Mouse (Mus musculus): Measurements from ENCODE around the gene Ski.

The Ski gene

GRCm38 (mm10) chr4:155234371-155235310, 12.2 kb upstream of the Ski start:
- DNase-seq = peak; percentile 46 to 61

DNA sequence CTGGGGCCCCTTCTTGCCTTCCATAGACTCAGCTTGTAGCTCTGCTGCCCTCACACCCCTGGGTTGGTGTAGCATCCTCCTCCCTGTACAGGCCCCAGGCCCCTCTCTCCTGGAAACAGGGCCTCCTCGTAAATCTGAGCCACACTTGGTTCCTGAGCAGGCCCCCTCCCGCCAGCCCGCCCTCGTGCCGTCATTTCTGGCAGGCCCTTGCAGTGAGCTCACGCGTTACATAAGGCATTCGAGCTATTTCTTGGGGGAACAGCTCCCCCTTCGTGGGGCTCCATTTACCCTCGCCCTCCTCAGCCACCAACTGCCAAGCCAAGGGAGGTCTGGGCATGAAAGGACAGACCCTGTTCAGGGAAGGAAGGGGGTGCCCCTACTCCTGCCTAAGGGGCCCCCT, 11.5 kb upstream of the Ski start:
- peak; percentile 83 to 86 for DNase-seq

GRCm38 (mm10) chr4:155228461-155228860, 6.1 kb upstream of the Ski start:
- DNase-seq = no peak

DNA sequence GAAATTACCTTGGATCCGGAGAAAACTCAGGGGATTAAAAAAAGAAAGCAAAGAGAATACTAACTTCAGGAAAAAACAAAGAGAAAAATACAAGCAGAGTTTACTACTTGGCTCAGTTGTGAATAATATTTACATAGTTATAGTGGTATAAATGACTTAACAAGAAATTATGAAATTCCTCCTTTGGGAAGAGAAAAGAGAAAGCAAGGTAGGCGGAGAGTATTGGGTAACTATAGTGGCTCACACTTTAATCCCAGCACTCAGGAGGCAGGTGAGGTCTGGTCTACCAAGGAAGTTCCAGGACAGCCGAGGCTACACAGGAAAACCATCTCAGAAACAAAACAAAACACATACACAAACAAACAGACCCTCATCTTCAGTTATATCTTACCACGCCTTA, 5.6 kb upstream of the Ski start:
- no peak for DNase-seq

GRCm38 (mm10) chr4:155225918-155226317, 3.5 kb upstream of the Ski start:
- no peak for DNase-seq

- DNase-seq = no peak
Observed at GRCm38 (mm10) chr4:155223594-155224528, 1.5 kb upstream of the Ski start.

- DNase-seq = peak; percentile 98 to 99
Observed at GRCm38 (mm10) chr4:155222841-155223593, 625 bp upstream of the Ski start.

DNA sequence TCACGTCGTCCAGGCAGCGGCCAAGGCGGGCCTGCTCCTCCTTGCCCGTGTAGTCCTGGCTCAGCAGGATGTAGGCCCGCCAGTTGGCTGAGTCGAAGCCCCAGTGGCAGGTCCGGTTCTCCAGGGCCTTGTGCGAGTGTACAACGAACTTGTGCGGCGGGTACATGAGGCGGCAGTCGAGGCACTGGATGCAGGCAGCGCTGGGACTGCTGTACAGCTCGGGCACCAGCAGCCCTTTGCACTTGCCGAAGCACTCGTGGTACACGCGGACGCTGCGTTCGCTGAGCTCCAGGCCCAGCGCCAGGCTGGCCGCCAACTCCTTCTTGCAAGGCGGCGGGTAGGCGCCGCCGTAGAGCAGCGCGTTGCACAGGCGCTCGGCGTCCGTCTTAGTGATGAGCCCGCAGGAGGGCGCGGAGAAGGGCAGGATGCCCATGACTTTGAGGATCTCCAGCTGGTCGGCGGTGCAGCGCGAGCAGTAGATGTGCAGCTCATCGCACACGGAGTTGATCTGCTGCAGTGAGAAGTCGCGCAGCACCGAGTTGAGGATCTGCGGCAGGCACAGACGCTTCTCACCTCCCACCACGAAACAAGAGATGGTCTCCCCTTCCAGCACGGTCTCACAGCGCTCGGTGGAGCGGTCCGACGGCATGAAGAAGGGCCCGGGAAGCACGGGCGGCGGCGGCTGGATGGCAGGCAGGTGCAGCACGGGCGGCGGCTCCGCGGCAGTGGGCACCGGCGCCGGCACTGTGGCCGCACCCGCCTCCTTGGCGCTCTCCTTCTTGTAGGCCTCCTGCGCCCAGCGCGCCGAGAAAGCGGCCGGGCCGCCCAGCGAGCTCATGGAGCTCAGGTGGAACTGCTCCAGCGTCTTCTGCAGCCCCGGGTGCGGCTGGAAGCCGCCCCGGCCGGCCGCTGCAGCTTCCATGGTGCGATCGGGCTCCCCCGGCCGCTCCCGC, 517 bp downstream of the Ski start:
- DNase-seq = peak; percentile 78 to 79

DNA sequence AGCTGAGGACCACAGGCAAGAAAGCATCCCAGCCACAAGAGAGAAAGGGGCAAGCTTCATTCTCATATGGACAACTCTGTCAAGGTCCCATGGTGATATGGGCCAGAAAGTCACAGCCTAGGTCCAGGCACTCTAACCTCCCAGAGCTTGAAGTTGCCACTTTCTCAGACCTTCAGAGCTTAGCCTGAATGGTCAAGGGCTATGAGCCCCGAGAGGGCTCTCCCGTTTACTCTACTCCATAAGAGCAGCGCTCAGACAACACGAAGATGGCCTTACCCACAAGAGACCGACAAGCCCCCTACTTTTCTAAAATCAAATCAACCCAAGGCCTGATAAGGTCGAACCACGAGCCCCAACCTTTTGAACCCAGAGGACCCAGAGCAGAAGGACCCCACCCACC, 1.3 kb downstream of the Ski start:
- no peak for DNase-seq

GRCm38 (mm10) chr4:155220213-155221100, 1.9 kb downstream of the Ski start:
- no peak for DNase-seq

- no peak for DNase-seq
Observed at GRCm38 (mm10) chr4:155219271-155220212, 2.9 kb downstream of the Ski start.

GRCm38 (mm10) chr4:155218104-155218732, 4.2 kb downstream of the Ski start:
- DNase-seq = no peak

GRCm38 (mm10) chr4:155217241-155218103, 4.9 kb downstream of the Ski start:
- DNase-seq = peak; percentile 66 to 78

DNA sequence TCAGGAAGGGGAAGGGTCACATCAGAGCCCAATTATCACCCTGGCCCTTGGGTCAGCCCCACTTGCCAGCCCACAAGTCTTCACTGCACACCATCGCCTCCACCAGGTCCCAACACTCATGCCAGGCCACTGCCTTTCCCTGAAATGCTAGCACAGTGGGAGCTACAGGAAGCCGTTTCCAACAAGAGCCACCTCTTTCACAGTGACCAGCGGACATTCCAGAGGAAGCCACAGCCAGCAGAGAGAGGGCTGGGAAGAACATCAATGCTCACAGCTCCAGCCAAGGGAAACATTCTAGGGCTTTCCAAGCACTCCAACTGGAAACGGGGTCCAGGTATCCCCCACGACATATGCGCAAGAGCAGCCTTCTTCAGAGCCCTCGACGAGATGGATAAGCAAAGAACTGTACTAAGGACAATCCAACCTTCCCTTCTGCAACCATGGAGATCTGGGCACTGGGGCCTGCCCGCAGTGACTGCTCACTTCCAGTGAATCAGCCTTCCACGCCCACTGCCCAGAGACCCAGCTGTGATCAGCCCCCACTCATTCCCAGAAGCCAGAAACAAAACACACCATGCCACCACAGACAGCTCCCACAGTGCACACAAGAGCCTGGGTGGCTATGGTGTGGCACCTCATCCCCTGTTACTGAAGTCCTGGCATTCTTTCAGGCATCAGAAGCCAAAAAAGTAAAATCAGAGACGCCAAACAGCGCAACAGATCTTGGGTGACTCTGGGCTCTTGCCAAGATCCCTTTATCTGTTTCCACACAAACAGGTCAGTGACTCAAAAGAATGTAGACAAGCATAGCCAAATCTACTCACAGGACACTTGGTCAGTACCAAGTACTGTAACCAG, 6.4 kb downstream of the Ski start:
- peak; percentile 49 to 64 for DNase-seq

GRCm38 (mm10) chr4:155215203-155215602, 7.2 kb downstream of the Ski start:
- DNase-seq = no peak

GRCm38 (mm10) chr4:155214793-155215192, 7.6 kb downstream of the Ski start:
- DNase-seq = no peak

DNA sequence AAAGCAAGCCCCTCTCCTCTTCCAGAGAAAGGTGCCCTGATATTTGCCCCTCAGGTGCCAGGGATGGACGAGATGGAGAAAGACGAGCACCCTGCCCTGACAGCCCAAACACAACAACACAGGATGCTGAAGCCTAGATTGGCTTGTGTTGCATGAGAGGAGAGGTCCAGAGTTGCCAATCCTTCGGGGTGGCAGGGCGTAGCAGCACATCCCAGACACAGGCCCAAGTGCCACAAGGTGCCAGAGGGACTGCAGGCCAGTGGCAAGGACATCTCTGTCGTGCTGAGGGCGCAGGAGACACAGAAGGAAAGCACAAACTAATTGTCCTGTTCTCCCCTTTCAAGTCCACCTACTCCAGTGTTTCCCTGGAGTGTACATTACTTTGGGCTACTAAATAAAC, 8.2 kb downstream of the Ski start:
- no peak for DNase-seq

All from lung, adult 18-20 months (tissue).